Mouse (Mus musculus): ENCODE measurements around the gene Zdhhc8.

The Zdhhc8 gene

DNA sequence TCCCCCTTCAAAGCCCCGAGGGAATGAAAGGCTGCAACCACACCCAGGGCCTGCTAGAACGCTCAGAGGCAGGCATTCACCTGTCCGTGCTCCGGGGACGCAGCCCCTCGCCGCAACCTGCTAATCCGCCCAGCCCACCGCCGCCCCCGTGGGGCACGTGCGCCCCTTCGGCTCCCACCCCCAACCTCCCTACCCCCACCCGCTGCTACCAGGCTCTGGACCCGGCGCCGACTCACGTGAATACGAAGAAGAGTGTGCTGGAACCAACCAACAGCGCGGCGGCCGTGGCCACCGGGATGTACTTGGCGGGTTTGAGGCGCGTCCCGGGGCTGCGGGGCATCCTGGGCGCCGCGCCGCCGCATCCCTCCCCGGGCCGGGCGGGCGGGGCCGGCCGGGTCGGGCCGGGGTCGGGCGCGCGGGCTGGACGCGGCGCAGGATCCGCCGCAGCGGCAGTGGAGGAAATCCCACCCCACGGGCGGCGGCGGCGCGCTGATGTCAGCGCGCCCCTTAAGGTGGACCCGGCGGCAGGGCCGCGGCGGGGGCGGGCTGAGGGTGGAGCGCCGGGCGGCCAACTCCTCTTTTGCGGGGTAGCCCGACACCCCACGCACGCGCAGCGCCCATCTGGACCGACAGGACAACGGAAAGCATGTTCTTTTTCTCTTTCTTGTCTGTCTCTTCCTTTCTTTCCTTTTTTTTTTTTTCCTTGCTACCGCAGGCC is at the start of gene Zdhhc8:
Zdhhc8 (minus strand) TSS at position 466 of the 718 bp plus-strand sequence.
- in situ Hi-C loops (cut with MboI; ENCODE audit: low pct_unique_long_range_greater_than_20kb in 1 of 2, low sequenced_read_pairs in 2 of 2, unreplicated experiment in 1 of 2), result no loop called here

DNA sequence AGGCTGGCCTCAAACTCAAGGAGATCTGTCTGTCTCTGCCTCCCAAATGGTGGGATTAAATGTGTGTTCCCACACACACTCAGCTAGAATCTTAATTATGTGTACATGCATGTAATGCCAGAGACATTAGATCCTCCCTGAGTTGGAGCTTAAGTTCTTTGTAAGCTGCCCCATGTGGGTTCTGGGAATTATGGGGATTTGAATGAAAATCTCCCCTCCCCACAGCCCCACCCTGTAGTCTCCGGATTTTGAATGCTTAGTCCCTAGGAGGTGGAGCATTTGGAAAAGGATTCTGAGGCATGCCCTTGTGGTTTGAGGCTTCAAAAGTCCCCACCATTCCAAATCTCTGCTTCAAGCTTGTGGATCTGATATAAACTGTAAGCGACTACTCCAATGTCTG is 40.2 kb upstream of the Zdhhc8 start:
- in situ Hi-C loops (cut with MboI; ENCODE audit: low pct_unique_long_range_greater_than_20kb in 1 of 2, low sequenced_read_pairs in 2 of 2, unreplicated experiment in 1 of 2), result no loop called here

DNA sequence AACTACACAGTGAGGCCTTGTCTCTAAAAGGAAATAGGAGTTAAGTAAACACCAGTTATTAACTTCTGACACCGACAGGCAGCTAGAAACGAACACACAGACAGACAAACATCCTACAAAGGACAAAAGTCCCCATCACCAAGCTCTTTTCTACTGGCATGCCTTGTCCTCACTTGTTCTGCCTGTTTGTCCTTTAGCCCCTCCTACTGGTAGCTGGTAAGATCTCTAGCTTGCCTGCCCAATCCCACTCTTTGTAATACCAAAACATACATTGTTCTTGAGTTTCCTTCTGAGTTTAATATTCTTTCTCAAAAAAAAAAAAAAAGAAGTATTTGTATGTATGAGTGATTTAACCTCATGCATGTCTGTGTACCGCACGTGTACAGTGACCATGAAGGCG is 33.2 kb upstream of the Zdhhc8 start:
- in situ Hi-C loops (cut with MboI; ENCODE audit: low pct_unique_long_range_greater_than_20kb in 1 of 2, low sequenced_read_pairs in 2 of 2, unreplicated experiment in 1 of 2), result loop anchor here in 1 of 2 experiments (10.0 to 25.0 kb wide), 2 partner anchors 483 to 1381 kb away; partner anchors contain the start of gene Ppm1f

DNA sequence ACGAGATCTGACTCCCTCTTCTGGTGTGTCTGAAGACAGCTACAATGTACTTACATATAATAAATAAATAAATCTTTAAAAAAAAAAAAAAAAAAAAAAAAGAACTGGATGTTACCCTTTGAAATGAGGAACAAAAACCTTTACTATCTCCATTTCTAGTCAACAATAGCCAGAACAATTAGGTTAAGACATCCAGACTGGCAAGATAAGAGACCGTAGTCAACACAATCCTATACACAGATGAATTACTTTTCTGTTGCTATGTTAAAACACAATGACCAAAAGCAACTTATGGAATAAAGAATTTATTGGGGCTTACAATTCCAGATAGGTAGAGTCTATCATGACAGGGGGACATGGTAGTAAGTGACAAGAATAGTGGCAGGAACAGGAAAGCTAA is 30.1 kb upstream of the Zdhhc8 start:
- in situ Hi-C loops (cut with MboI; ENCODE audit: low pct_unique_long_range_greater_than_20kb in 1 of 2, low sequenced_read_pairs in 2 of 2, unreplicated experiment in 1 of 2), result loop anchor here in 1 of 2 experiments (10.0 to 25.0 kb wide), 2 partner anchors 480 to 1378 kb away; partner anchors contain the start of gene Ppm1f

DNA sequence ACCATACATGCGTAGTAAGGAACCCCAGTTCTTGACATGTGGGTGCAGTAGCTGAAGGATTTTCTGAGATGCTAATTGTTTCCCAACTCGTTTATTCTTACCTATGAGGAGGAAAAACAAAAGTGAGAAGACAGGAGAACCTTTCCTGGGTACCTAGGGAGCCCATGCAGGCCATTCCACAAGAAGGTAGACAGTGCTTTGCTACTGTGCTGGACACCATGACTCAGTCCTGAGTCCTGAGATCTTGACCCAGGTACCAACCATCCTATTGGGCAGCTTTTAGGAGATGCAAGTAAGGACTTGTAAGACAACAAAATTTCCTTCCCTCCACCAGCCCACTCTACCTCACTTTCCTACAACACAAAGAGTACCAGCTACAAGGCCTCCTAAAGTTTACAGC is 23.3 kb upstream of the Zdhhc8 start, which contains the start of gene Gm49776:
Gm49776 (minus strand) TSS at position 101 of the 400 bp plus-strand sequence.
- in situ Hi-C loops (cut with MboI; ENCODE audit: low pct_unique_long_range_greater_than_20kb in 1 of 2, low sequenced_read_pairs in 2 of 2, unreplicated experiment in 1 of 2), result loop anchor here in 1 of 2 experiments (25.0 kb wide), 1 partner anchor 1371 kb away; the partner anchor contains the start of gene Ppm1f

DNA sequence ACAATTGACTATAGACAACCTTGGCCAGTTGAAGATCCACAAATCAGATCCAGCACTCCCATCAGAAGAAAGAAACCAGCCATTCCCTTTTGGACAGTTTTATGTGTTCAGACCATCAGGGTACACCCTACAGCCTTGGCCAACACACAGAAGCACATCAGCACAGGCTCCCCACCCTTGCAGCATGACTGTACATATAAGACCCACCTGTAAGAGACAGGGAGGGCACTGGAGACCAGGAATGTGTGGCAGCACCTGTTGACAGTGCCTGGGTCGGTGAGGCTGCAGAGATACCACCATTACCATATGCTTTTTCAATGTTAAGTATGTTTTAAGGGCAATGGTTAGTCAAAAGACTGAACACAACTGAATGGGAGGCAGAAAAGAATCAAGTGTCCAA is 18.9 kb upstream of the Zdhhc8 start:
- in situ Hi-C loops (cut with MboI; ENCODE audit: low pct_unique_long_range_greater_than_20kb in 1 of 2, low sequenced_read_pairs in 2 of 2, unreplicated experiment in 1 of 2), result loop anchor here in 1 of 2 experiments (25.0 kb wide), 1 partner anchor 1367 kb away; the partner anchor contains the start of gene Ppm1f

DNA sequence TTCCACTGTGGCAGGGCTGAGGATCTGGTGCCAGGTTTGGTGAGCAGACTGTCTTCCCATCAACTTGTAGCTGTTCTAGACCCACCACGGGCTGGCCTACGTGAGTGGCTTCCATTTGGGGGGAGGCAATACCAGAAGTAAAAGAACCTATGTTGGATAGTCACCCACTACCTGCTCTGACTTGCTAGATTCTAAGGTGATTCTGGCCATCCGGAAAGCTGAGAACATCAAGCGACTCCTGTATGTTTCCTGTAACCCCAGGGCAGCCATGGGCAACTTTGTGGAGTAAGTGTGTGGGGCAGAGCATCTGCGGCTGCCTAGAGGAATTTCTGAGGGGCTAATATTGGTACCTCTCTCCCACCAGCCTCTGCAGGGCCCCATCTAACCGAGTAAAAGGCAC is 17.8 kb upstream of the Zdhhc8 start:
- in situ Hi-C loops (cut with MboI; ENCODE audit: low pct_unique_long_range_greater_than_20kb in 1 of 2, low sequenced_read_pairs in 2 of 2, unreplicated experiment in 1 of 2), result loop anchor here in 1 of 2 experiments (25.0 kb wide), 1 partner anchor 1365 kb away; the partner anchor contains the start of gene Ppm1f

DNA sequence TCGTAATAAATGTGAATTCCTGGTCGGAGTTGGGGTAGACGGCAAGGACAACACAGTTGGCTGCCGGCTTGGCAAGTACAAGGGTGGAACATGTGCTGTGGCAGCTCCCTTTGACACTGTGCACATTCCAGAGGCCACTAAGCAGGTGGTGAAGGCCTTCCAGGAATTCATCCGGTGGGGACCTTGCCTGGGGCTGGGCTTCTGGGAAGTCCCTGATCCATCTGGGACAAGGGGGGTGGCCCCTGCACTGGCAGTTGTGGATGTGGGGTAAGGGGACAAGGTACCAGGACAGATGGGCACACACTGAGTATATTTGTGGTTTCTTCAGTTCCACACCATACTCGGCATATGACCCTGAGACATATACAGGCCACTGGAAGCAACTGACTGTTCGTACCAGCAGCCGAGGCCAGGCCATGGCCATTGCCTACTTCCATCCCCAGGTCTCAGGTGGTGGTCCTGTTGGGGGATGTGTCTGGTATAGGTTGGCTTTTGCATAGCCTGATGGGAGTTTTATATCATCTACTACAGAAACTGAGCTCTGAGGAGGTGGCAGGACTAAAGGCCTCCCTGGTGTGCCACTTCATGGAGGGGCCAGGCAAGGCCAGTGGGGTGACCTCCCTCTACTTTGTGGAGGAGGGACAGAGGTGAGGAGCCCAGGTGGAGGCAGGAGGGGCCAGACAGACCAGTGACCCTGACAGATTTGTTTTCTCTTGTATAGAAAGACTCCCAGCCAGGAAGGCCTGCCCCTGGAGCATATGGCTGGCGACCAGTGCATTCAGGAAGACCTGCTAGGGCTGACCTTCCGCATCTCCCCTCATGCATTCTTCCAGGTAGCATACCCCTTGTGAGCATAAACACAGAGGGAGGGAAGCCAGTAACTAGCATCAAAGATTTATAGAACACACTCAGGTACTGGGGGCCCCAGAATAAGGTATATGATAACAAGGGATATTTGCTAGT is 16.2 kb upstream of the Zdhhc8 start:
- in situ Hi-C loops (cut with MboI; ENCODE audit: low pct_unique_long_range_greater_than_20kb in 1 of 2, low sequenced_read_pairs in 2 of 2, unreplicated experiment in 1 of 2), result loop anchor here in 1 of 2 experiments (25.0 kb wide), 1 partner anchor 1364 kb away; the partner anchor contains the start of gene Ppm1f

DNA sequence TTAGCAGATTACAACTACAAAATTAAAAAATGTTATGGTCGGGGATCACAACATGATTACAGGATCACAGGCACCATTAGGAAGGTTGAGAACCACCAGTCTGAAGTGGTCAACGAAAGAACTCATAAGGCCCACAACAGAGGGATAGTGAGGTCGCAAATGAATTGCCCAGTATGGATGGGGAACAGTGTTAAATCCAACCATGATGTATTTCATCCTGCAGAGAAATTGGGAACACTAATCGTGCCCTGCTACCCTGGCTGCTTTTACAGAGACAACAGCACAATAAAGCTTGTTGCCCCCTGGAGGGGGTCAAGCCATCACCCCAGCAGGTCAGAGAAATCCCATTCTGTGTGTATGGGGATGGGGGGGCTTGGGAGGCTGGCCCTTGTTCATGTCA is 15.3 kb upstream of the Zdhhc8 start:
- in situ Hi-C loops (cut with MboI; ENCODE audit: low pct_unique_long_range_greater_than_20kb in 1 of 2, low sequenced_read_pairs in 2 of 2, unreplicated experiment in 1 of 2), result loop anchor here in 1 of 2 experiments (25.0 kb wide), 1 partner anchor 1363 kb away; the partner anchor contains the start of gene Ppm1f

DNA sequence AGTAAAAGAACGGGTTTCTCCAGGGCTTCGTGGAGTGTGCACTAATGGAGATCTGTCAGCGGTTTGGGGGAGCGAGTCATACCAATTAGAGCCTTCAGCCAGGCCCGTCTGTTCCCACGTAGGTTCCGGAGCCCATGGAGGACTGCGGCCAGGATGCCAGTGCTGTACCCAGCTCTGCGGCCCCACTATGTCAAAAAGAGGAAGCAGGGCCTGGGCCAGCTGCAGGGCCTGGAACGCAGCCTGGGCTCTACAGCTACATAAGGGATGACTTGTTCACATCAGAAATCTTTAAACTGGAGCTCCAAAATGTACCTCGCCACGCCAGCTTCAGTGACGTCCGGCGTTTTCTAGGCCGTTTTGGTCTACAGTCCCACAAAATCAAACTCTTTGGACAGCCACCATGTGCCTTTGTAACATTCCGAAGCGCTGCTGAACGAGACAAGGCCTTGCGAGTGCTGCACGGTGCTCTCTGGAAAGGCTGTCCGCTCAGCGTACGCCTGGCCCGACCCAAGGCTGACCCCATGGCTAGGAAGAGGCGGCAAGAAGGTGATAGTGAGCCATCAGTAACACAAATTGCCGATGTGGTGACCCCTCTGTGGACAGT is 14.5 kb upstream of the Zdhhc8 start:
- in situ Hi-C loops (cut with MboI; ENCODE audit: low pct_unique_long_range_greater_than_20kb in 1 of 2, low sequenced_read_pairs in 2 of 2, unreplicated experiment in 1 of 2), result no loop called here

DNA sequence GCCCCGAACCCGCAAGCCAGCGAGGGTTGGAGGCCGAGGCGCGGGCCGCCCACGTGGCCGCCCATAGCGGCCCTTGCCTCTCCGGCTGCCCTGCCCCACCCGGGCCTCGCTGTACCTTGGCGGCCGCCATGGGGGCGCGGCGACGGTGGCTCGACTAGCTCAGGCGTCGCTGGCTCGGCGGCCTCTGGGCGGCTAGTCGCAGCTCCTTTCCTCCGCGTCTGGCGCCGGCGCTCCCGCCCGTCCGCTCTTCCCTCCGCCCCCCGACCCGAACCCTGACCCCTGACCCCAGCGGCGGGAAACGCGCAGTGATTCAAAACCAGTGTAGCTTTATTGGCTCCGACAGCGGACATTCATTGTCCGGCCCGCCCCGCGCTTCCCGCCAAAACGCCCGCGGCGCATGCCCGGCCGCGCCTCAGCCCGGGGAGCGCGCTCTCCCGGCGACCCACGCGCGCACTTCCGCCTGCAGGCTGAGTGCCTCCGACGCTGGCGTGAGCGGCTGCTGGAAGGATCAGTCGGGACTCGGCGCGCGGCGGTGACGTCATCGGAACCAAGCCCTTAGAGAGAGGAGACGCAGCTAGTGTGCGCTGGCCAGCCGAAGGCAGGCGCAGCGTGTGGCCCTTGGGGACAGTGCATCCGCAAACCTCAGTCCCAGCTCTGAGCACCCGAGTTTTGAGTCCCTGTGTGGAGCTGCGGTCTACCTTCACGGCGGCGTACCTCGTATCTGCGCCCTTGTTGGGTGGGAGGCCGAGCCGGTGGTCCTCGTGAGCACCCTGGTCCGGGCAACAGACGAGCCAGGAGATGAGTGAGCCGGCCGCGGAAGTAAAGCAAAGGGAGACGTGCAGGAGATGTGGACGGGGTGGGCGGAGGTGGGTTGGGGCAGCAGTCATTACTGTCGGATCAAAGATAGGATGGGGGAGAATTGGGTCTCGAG is 13.8 kb upstream of the Zdhhc8 start, which contains the start of the genes Trmt2a and Ranbp1:
Trmt2a (plus strand) TSS at position 247 of the 931 bp plus-strand sequence.
Ranbp1 (minus strand) TSS at position 300 of the 931 bp plus-strand sequence.
- in situ Hi-C loops (cut with MboI; ENCODE audit: low pct_unique_long_range_greater_than_20kb in 1 of 2, low sequenced_read_pairs in 2 of 2, unreplicated experiment in 1 of 2), result no loop called here

DNA sequence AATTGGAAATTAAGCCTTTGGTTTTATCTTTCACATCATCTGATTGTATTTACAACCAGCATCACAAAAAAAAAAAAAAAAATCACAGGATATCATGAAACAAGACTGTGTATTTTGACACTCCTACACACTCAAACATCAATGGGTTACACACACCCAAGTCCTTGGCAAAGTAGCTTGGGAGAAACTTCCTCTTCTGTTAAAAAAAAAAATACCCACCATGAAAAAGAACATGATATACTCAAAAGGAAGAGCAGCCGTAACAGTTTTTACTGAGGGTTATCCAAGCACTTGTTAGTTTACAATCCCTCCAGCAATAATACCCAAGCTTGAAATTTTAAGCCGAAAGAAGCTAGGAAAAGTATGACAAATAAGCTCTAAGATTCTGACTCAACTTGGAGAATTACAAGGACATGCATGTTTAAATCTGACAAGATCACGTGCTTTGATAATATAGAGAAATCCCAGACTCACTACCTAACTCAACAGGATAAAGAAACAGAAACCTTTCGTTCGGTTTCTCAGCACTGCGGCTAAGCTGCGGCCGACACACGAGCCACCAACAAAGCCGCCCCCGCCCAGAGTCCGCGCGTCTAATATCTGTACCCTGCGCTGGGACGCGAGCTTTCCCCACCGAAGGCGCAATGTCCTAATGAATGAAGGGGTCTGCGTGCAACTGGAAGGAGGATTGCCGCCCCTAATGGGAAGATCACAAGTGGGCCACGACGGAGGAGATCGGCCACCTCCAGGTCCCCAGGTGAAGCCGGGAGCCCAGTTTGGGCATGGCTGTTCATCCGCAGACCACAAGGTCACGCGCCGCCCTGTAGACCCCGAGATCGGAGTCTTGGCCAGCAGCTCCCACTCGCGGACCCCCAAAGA is 12.8 kb upstream of the Zdhhc8 start:
- in situ Hi-C loops (cut with MboI; ENCODE audit: low pct_unique_long_range_greater_than_20kb in 1 of 2, low sequenced_read_pairs in 2 of 2, unreplicated experiment in 1 of 2), result no loop called here

DNA sequence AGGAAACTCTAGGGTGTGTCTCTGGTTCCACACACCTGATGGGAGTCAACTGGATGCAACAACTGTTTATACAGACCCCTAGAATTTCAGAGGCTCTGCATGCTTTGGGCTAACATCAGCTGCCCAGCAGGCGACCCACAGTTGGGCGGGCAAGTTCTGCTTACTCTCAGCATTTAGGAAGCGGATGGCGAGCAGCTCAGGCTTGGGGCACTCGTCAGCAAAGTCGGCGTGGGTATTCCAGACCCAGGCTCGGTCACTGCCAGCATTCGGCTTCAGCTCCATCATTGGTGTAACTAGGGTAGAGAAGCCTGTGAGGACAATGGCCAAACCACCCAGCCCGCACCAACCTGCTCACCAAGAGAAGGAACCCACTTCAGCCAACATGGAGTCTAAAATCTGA is 6.6 kb upstream of the Zdhhc8 start:
- in situ Hi-C loops (cut with MboI; ENCODE audit: low pct_unique_long_range_greater_than_20kb in 1 of 2, low sequenced_read_pairs in 2 of 2, unreplicated experiment in 1 of 2), result no loop called here

DNA sequence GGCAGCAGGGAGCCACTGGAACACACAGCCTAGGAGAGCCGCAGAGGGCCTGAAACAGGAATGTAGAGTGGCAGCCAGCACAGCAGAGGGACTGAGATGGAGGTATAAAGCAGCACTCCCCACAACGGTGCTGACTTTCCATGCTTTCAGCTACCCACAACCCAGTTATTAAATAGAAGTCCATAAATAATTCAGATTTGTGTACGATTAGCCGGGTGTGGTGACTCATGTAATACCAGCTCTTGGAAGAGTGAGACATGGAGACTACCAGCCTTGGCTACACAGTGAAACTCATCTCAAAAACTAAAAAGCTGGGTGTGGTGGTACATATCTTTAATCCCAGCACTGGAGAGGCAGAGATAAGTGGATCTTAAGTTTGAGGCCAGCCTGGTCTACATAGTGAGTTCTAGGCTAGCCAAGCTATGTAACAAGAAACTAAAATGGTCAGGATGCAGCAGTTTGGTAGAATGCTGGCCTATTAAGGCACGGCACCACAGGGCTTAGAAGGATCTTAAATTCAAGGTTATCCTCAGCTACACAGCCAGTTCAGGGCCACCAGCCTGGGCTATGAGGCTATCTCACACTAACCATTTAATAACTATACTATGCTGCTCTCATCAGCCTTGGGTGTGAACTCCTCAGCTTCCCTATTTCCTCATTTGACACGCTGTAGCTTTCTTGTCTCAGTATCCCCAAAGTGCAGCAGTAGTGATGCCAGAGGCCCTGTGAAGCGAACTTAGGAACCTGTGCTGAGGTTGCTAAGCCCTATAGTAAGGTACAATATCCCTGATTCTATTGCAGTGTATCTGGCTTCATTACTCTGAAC is 2.0 kb upstream of the Zdhhc8 start:
- in situ Hi-C loops (cut with MboI; ENCODE audit: low pct_unique_long_range_greater_than_20kb in 1 of 2, low sequenced_read_pairs in 2 of 2, unreplicated experiment in 1 of 2), result no loop called here

DNA sequence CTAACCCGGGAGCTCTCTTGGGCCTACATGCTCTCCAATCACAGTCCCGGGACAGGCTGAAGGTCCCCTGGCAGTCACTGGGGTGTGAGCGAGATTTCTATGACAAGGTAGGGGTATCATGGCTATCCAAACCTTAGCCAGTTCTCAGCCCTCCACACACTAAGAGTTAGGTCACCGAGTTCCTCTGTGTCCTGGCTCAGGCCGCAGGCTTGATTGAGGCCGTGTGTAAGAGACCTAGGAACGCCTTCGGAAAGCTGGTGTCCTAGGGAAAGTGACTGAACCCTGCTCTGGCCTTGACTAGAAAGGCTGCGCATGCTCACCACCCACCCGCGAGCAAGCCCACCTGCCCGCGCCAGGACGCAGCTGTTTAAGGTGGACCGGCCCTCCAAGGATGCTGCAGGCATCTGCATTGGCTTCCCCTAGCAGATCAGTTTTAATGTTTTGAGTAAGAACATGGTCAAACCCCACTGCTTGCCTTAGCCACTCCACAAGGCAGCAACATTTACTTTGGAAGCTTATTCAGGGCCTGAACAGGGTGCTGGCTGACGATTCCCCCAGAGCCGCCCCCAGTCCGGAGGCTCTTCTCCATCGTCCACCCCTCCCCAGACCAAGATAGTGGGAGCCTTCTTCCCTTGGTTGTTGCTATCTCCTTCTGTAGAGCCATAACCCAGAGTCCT is 591 bp upstream of the Zdhhc8 start:
- in situ Hi-C loops (cut with MboI; ENCODE audit: low pct_unique_long_range_greater_than_20kb in 1 of 2, low sequenced_read_pairs in 2 of 2, unreplicated experiment in 1 of 2), result no loop called here

Measured in mouse embryonic stem cell (cell line).